Mouse (Mus musculus) forebrain, embryonic 14.5 days (tissue): ENCODE results near the gene Cyp2d11. TPM values are rescaled to one million over a fixed set of nuclear protein-coding genes. Genes with fewer than 3 reads are reported as not detected.

Experiments used
- ATAC-seq: fragments of 200-750 bp; cut with Nextera tagmentation; 2 replicates; pipeline ENCODE4 v1.8.0; 2017; ENCODE audit warnings: mild to moderate bottlenecking, moderate library complexity
- DNase-seq: peaks from one replicate; pipeline ENCODE4 v3.0.0-alpha.2; 2015; ENCODE audit warnings: low spot score
- H3K27ac ChIP-seq: fragments of 300-500 bp; sonication (generic); 2 replicates; pipeline ENCODE4 v1.5.1; 2014; ENCODE audit warnings: low read depth, mild to moderate bottlenecking, control low read depth, low read length, moderate library complexity
- H3K27me3 ChIP-seq: fragments of 300-500 bp; sonication (generic); replicated peaks from 2 replicates; pipeline ENCODE4 v1.6.1; 2014; ENCODE audit warnings: low read length, control low read depth, mixed read lengths; ENCODE audit not compliant: control insufficient read depth, insufficient read depth
- H3K36me3 ChIP-seq: fragments of 300-500 bp; sonication (generic); 2 replicates; pipeline ENCODE4 v1.6.1; 2014; ENCODE audit warnings: low read length, control low read depth; ENCODE audit not compliant: control insufficient read depth, insufficient read depth
- H3K4me1 ChIP-seq: fragments of 300-500 bp; sonication (generic); 2 replicates; pipeline ENCODE4 v1.6.1; 2014; ENCODE audit warnings: antibody characterized with exemption, low read length, control low read depth; ENCODE audit not compliant: control insufficient read depth, insufficient read depth
- H3K4me2 ChIP-seq: fragments of 300-500 bp; sonication (generic); 2 replicates; pipeline ENCODE4 v1.6.1; 2014; ENCODE audit warnings: mild to moderate bottlenecking, control low read depth, low read length
- H3K4me3 ChIP-seq: fragments of 300-500 bp; sonication (generic); 2 replicates; pipeline ENCODE4 v1.5.1; 2014; ENCODE audit warnings: low read depth, low read length, control low read depth
- H3K9ac ChIP-seq: fragments of 300-500 bp; sonication (generic); 2 replicates; pipeline ENCODE4 v1.6.1; 2014; ENCODE audit warnings: mild to moderate bottlenecking, low read length, control low read depth, moderate library complexity
- H3K9me3 ChIP-seq: fragments of 300-500 bp; sonication (generic); replicated peaks from 2 replicates; pipeline ENCODE4 v1.6.1; 2016; ENCODE audit warnings: low read length, control low read depth, mixed read lengths; ENCODE audit not compliant: control insufficient read depth
- WGBS: fragments of 180-500 bp; shearing (Covaris S2); extraction: QIAGEN DNeasy Blood & Tissue Kit; methylation state at CpG from one replicate; pipeline ENCODE4 v1.1.7; 2014; 5-methylcytosine and 5-hydroxymethylcytosine counted together
- polyA plus RNA-seq: library from polyadenylated mRNA; unstranded; fragments of >200 nt; fragmentation: Nextera tagmentation; extraction: Ambion mirVana; gene quantifications from 2 replicates; pipeline ENCODE4 v1.2.1, GENCODE M21; 2014

The Cyp2d11 gene
- polyA plus RNA-seq, 1 experiment from 2014 or later = not detected

DNA sequence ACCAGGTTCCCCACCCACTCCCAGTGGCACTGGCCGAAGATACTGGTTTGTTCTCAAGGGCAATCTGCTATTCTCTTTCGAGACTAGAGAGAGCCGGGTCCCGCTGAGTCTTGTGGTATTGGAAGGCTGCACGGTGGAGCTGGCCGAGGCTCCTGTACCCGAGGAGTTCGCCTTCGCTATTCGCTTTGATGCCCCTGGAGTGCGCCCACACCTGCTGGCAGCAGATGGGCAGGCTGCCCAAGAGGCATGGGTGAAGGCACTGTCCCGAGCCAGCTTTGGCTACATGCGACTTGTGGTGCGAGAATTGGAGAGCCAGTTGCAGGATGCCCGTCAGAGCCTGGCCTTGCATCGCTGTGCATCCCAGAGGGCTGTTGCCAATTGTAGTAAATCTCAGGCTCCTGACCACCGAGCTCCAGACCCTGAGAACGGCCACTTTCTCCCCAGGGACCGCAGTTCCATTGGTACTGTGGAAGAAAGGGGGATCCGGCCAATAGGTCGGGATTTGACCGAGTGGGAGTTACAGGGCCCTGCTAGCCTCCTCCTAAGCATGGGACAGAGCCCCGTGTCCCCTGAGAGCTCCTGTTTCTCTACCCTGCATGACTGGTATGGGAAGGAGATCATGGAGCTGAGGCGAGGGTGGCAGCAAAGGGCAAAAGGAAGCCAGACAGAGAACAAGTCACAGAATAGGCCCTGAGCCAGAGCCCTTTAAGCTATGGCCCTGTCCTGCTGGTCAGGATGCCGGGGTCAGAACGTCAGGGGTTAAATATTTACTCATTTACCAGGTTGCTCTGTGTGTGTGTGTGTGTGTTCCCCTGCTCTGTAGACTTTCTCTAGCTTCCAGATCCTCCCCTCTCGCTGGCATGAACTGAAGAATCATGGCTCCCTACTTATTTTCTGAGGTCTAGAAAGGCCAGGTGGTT, 50.2 kb downstream of the Cyp2d11 start:
- Histone ChIP-seq H3K9me3 (no peaks in the 10 kb centered on the region), H3K27me3 (peaks cover 17% of the 10 kb centered on the region), H3K4me2 (no peak overlapping the region), H3K4me1 (peaks cover 11% of the 10 kb centered on the region), H3K4me3 (no peak overlapping the region), H3K9ac (no peak overlapping the region), H3K27ac (no peak overlapping the region), H3K36me3 (peaks cover 10% of the 10 kb centered on the region)
- WGBS = 93% methylated on average over 27 of the region's 27 CpGs
- no peak for ATAC-seq
- DNase-seq = no peak

DNA sequence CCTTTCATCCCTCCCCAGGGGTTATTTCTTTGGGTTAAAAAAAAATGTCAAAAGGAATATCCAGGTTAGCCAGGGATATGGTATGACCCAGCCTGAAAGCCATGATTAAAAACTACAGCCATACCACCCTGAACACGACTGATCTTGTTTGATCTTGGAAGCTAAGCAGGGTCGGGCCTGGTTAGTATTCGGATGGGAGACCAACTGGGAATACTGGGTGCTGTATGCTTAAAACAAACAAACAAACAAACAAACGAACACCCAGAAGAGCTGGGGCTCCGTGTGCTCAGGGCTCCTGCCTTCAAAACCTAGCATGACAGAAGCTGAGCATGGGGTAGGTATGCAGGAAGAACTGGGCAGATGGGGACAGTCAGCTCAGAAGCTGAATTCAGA, 51.3 kb downstream of the Cyp2d11 start:
- no peaks in the 10 kb centered on the region for H3K36me3 ChIP-seq
- H3K27me3 ChIP-seq = peaks cover 17% of the 10 kb centered on the region
- H3K4me3 ChIP-seq = no peak overlapping the region
- H3K9ac ChIP-seq = no peak overlapping the region
- 79% methylated on average over 5 of the region's 5 CpGs for WGBS
- H3K4me1 ChIP-seq = peaks cover 17% of the 10 kb centered on the region
- H3K4me2 ChIP-seq = no peak overlapping the region
- H3K9me3 ChIP-seq = no peaks in the 10 kb centered on the region
- ATAC-seq (no peak), DNase-seq (no peak)
- H3K27ac ChIP-seq = no peak overlapping the region

- Histone ChIP-seq H3K9ac (peak overlapping the region; percentile 65; the same call in 1 of the 2 replicates), H3K4me2 (peak overlapping the region; percentile 51; the same call in 1 of the 2 replicates), H3K4me1 (peaks cover 12% of the 10 kb centered on the region), H3K27ac (no peak overlapping the region), H3K36me3 (no peaks in the 10 kb centered on the region), H3K9me3 (no peaks in the 10 kb centered on the region), H3K27me3 (peaks cover 17% of the 10 kb centered on the region), H3K4me3 (no peak overlapping the region)
- DNase-seq = no peak
- WGBS = 74% methylated on average over 15 of the region's 15 CpGs
- no peak for ATAC-seq
These were observed 51.9 kb downstream of the Cyp2d11 start for GRCm38 (mm10) chr15:82341675-82342542.

DNA sequence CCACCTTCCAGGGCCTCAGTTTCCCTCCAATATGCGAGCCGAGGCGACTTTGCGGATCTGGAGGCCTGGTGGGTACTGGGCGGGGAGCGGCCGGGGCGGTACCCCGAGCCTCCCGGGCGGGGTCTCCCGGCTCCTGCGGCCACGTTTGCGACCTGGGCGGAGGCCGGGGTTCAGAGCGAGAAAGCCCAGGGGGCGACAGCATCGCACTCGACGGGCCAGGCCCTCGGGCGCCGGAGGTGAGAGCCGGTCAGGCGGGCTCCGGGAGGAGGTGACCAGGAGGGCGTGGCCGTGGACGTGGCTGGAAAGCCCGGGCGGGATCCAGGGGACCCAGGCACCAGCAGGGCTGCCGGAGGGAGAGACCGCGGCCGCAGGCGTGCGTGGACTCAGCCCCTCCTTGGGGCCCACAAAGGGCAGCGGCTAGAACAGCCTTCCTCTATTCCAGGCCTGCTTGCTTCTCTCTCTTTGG, 52.8 kb downstream of the Cyp2d11 start:
- DNase-seq (no peak), ATAC-seq (no peak)
- WGBS = 4% methylated on average over 35 of the region's 40 CpGs

GRCm38 (mm10) chr15:82340414-82341035, 53.3 kb downstream of the Cyp2d11 start:
- H3K36me3 ChIP-seq = peaks cover 9% of the 10 kb centered on the region
- DNase-seq (no peak), ATAC-seq (no peak)
- H3K4me3 ChIP-seq = peak overlapping the region; percentile 22; the same call in 1 of the 2 replicates
- peaks cover 9% of the 10 kb centered on the region; the same call in 1 of the 2 replicates for H3K4me1 ChIP-seq
- H3K9me3 ChIP-seq = no peaks in the 10 kb centered on the region
- H3K9ac ChIP-seq = peak overlapping the region; percentile 65; the same call in 1 of the 2 replicates
- H3K4me2 ChIP-seq = peak overlapping the region; percentile 51
- no peak overlapping the region for H3K27ac ChIP-seq
- peaks cover 17% of the 10 kb centered on the region for H3K27me3 ChIP-seq
- WGBS = 49% methylated on average over 21 of the region's 21 CpGs

More for the DNA sequence above, 52.8 kb downstream of the Cyp2d11 start:
- 0 out of 2 replicates have a peak, but pooled peaks cover 5% of the 10 kb centered on the region for H3K36me3 ChIP-seq
- peak overlapping the region; percentile 5; the same call in 1 of the 2 replicates for H3K27ac ChIP-seq
- peak overlapping the region; percentile 22 for H3K4me3 ChIP-seq
- H3K9ac ChIP-seq = peak overlapping the region; percentile 65
- H3K9me3 ChIP-seq = no peaks in the 10 kb centered on the region
- peaks cover 9% of the 10 kb centered on the region; the same call in 1 of the 2 replicates for H3K4me1 ChIP-seq
- peak overlapping the region; percentile 51 for H3K4me2 ChIP-seq
- H3K27me3 ChIP-seq = peaks cover 17% of the 10 kb centered on the region

DNA sequence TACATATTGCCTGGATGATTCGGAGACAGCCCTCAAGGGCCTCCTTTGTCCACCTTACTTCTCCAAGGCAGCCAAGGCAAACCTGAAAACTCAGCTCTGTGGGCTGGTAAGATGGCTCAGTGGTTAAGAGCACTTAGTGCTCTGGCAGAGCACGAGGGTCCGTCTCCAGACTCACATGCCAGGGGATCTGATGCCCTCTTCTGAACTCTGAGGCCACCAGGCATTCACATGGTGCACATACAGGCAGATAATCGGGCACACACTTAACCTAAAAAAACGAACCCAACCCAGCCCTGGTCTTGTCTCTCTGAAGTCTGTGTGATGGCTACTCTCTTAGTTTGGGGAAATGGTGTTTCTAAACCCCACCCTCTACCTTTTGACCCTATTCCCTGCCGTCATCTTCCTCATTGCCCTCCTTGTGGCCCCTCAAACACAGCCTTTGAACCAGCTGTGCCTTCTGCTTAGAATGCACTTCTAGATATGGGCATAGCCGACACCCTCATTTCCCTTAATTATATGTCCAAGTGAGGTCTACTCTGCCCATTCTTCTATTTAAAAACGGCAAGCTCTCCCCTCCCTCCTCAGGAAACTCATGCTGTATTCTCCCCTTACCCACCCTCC, 54.1 kb downstream of the Cyp2d11 start:
- no peak overlapping the region for H3K4me3 ChIP-seq
- H3K9ac ChIP-seq = no peak overlapping the region
- ATAC-seq (no peak), DNase-seq (no peak)
- 72% methylated on average over 8 of the region's 8 CpGs for WGBS
- H3K4me2 ChIP-seq = no peak overlapping the region
- H3K4me1 ChIP-seq = peaks cover 9% of the 10 kb centered on the region; the same call in 1 of the 2 replicates
- H3K36me3 ChIP-seq = peaks cover 17% of the 10 kb centered on the region
- no peak overlapping the region for H3K27ac ChIP-seq
- H3K27me3 ChIP-seq = peaks cover 17% of the 10 kb centered on the region
- H3K9me3 ChIP-seq = no peaks in the 10 kb centered on the region
